Mouse (Mus musculus): Measurements from ENCODE around the gene Gk5. TPM values are rescaled to one million over a fixed set of nuclear protein-coding genes. Genes with fewer than 3 reads are reported as not detected.
"Not testable (repeated sequence)": the region's sequence is repeated elsewhere in the genome, so short reads cannot be mapped to it uniquely, and the experiment has no call there.

Gene Gk5
- polyA plus RNA-seq, 1 experiment from 2014 or later: 12.1 TPM

GRCm38 (mm10) chr9:96162421-96162820 is 43.3 kb downstream of the Gk5 start:
- Histone ChIP-seq H3K36me3 (ENCODE audit: control insufficient read depth, insufficient read depth, low read length) (no peaks in the 10 kb centered on the region), H3K9ac (ENCODE audit: low read length) (no peak overlapping the region), H3K4me1 (ENCODE audit: control insufficient read depth, insufficient read depth, low read length) (no peaks in the 10 kb centered on the region), H3K27me3 (ENCODE audit: control insufficient read depth, insufficient read depth, low read length) (no peaks in the 10 kb centered on the region), H3K27ac (ENCODE audit: low read length) (no peak overlapping the region), H3K9me3 (replicated peaks; ENCODE audit: control insufficient read depth, low read length) (no peaks in the 10 kb centered on the region), H3K4me3 (replicated peaks; ENCODE audit: low read length) (no peak overlapping the region), H3K4me2 (ENCODE audit: low read depth, low read length) (no peak overlapping the region)
- ATAC-seq (ENCODE audit: insufficient read depth, low FRiP score): no peak
- 80% methylated on average over 5 of the region's 5 CpGs for WGBS

GRCm38 (mm10) chr9:96163443-96163842 is 44.3 kb downstream of the Gk5 start:
- H3K4me3 ChIP-seq (replicated peaks; ENCODE audit: low read length): no peak overlapping the region
- no peaks in the 10 kb centered on the region for H3K36me3 ChIP-seq (ENCODE audit: control insufficient read depth, insufficient read depth, low read length)
- H3K4me2 ChIP-seq (ENCODE audit: low read depth, low read length): no peak overlapping the region
- ATAC-seq (ENCODE audit: insufficient read depth, low FRiP score): no peak
- H3K9ac ChIP-seq (ENCODE audit: low read length): no peak overlapping the region
- H3K27me3 ChIP-seq (ENCODE audit: control insufficient read depth, insufficient read depth, low read length): no peaks in the 10 kb centered on the region
- H3K27ac ChIP-seq (ENCODE audit: low read length): no peak overlapping the region
- no peaks in the 10 kb centered on the region for H3K4me1 ChIP-seq (ENCODE audit: control insufficient read depth, insufficient read depth, low read length)
- WGBS: 96% methylated on average over 7 of the region's 7 CpGs
- no peaks in the 10 kb centered on the region for H3K9me3 ChIP-seq (replicated peaks; ENCODE audit: control insufficient read depth, low read length)

GRCm38 (mm10) chr9:96163983-96164382 is 44.8 kb downstream of the Gk5 start:
- H3K9ac ChIP-seq (ENCODE audit: low read length); H3K4me2 ChIP-seq (ENCODE audit: low read depth, low read length); ATAC-seq (ENCODE audit: insufficient read depth, low FRiP score); H3K9me3 ChIP-seq (replicated peaks; ENCODE audit: control insufficient read depth, low read length); H3K36me3 ChIP-seq (ENCODE audit: control insufficient read depth, insufficient read depth, low read length); H3K4me1 ChIP-seq (ENCODE audit: control insufficient read depth, insufficient read depth, low read length); H3K27me3 ChIP-seq (ENCODE audit: control insufficient read depth, insufficient read depth, low read length); H3K27ac ChIP-seq (ENCODE audit: low read length); H3K4me3 ChIP-seq (replicated peaks; ENCODE audit: low read length): not testable (repeated sequence)
- WGBS: 96% methylated on average over 13 of the region's 15 CpGs

- WGBS: 39% methylated on average over 5 of the region's 5 CpGs
- Histone ChIP-seq H3K27me3 (ENCODE audit: control insufficient read depth, insufficient read depth, low read length) (no peaks in the 10 kb centered on the region), H3K4me1 (ENCODE audit: control insufficient read depth, insufficient read depth, low read length) (no peaks in the 10 kb centered on the region), H3K4me3 (replicated peaks; ENCODE audit: low read length) (no peak overlapping the region), H3K9me3 (replicated peaks; ENCODE audit: control insufficient read depth, low read length) (no peaks in the 10 kb centered on the region), H3K4me2 (ENCODE audit: low read depth, low read length) (no peak overlapping the region), H3K36me3 (ENCODE audit: control insufficient read depth, insufficient read depth, low read length) (no peaks in the 10 kb centered on the region), H3K9ac (ENCODE audit: low read length) (no peak overlapping the region), H3K27ac (ENCODE audit: low read length) (no peak overlapping the region)
- no peak for ATAC-seq (ENCODE audit: insufficient read depth, low FRiP score)
These were observed 48.0 kb downstream of the Gk5 start for GRCm38 (mm10) chr9:96167168-96167585.

GRCm38 (mm10) chr9:96170600-96170999 is 51.4 kb downstream of the Gk5 start:
- Histone ChIP-seq H3K4me3 (replicated peaks; ENCODE audit: low read length) (no peak overlapping the region), H3K9me3 (replicated peaks; ENCODE audit: control insufficient read depth, low read length) (no peaks in the 10 kb centered on the region), H3K9ac (ENCODE audit: low read length) (no peak overlapping the region), H3K4me1 (ENCODE audit: control insufficient read depth, insufficient read depth, low read length) (no peaks in the 10 kb centered on the region), H3K4me2 (ENCODE audit: low read depth, low read length) (no peak overlapping the region), H3K27me3 (ENCODE audit: control insufficient read depth, insufficient read depth, low read length) (no peaks in the 10 kb centered on the region), H3K36me3 (ENCODE audit: control insufficient read depth, insufficient read depth, low read length) (no peaks in the 10 kb centered on the region), H3K27ac (ENCODE audit: low read length) (no peak overlapping the region)
- ATAC-seq (ENCODE audit: insufficient read depth, low FRiP score): no peak
- 71% methylated on average over 3 of the region's 3 CpGs for WGBS

- no peak for ATAC-seq (ENCODE audit: insufficient read depth, low FRiP score)
- no peak overlapping the region for H3K4me3 ChIP-seq (replicated peaks; ENCODE audit: low read length)
- no peaks in the 10 kb centered on the region for H3K4me1 ChIP-seq (ENCODE audit: control insufficient read depth, insufficient read depth, low read length)
- H3K36me3 ChIP-seq (ENCODE audit: control insufficient read depth, insufficient read depth, low read length): 0 out of 2 replicates have a peak, but pooled peaks cover 6% of the 10 kb centered on the region
- 76% methylated on average over 4 of the region's 4 CpGs for WGBS
- H3K27ac ChIP-seq (ENCODE audit: low read length): no peak overlapping the region
- no peak overlapping the region for H3K4me2 ChIP-seq (ENCODE audit: low read depth, low read length)
- H3K27me3 ChIP-seq (ENCODE audit: control insufficient read depth, insufficient read depth, low read length): no peaks in the 10 kb centered on the region
- no peaks in the 10 kb centered on the region for H3K9me3 ChIP-seq (replicated peaks; ENCODE audit: control insufficient read depth, low read length)
- H3K9ac ChIP-seq (ENCODE audit: low read length): no peak overlapping the region
These were observed 65.7 kb downstream of the Gk5 start for GRCm38 (mm10) chr9:96184909-96185308.

- no peak overlapping the region for H3K4me3 ChIP-seq (replicated peaks; ENCODE audit: low read length)
- H3K36me3 ChIP-seq (ENCODE audit: control insufficient read depth, insufficient read depth, low read length): 0 out of 2 replicates have a peak, but pooled peaks cover 6% of the 10 kb centered on the region
- H3K27ac ChIP-seq (ENCODE audit: low read length): no peak overlapping the region
- no peak for ATAC-seq (ENCODE audit: insufficient read depth, low FRiP score)
- H3K27me3 ChIP-seq (ENCODE audit: control insufficient read depth, insufficient read depth, low read length): no peaks in the 10 kb centered on the region
- 55% methylated on average over 7 of the region's 7 CpGs for WGBS
- H3K9ac ChIP-seq (ENCODE audit: low read length): no peak overlapping the region
- H3K9me3 ChIP-seq (replicated peaks; ENCODE audit: control insufficient read depth, low read length): no peaks in the 10 kb centered on the region
- H3K4me1 ChIP-seq (ENCODE audit: control insufficient read depth, insufficient read depth, low read length): no peaks in the 10 kb centered on the region
- H3K4me2 ChIP-seq (ENCODE audit: low read depth, low read length): no peak overlapping the region
These were observed 67.5 kb downstream of the Gk5 start for GRCm38 (mm10) chr9:96186701-96187100.

- no peaks in the 10 kb centered on the region for H3K36me3 ChIP-seq (ENCODE audit: control insufficient read depth, insufficient read depth, low read length)
- no peaks in the 10 kb centered on the region for H3K27me3 ChIP-seq (ENCODE audit: control insufficient read depth, insufficient read depth, low read length)
- H3K4me1 ChIP-seq (ENCODE audit: control insufficient read depth, insufficient read depth, low read length): peaks cover 15% of the 10 kb centered on the region; the same call in 1 of the 2 replicates
- H3K27ac ChIP-seq (ENCODE audit: low read length): peak within 1 kb of the TSS; percentile 88
- WGBS: under 1% methylated on average over 77 of the region's 81 CpGs
- H3K4me3 ChIP-seq (replicated peaks; ENCODE audit: low read length): peak within 1 kb of the TSS; percentile 87
- H3K4me2 ChIP-seq (ENCODE audit: low read depth, low read length): peak within 1 kb of the TSS; percentile 92
- H3K9me3 ChIP-seq (replicated peaks; ENCODE audit: control insufficient read depth, low read length): no peaks in the 10 kb centered on the region
- peak; percentile 97 for ATAC-seq (ENCODE audit: insufficient read depth, low FRiP score)
- peak within 1 kb of the TSS; percentile 78 for H3K9ac ChIP-seq (ENCODE audit: low read length)
These were observed 76.9 kb downstream of the Gk5 start, which contains the start of gene Tfdp2 for GRCm38 (mm10) chr9:96195885-96196622. Gene Tfdp2 (plus strand): TSS chr9:96196275.

GRCm38 (mm10) chr9:96196636-96197181 is 77.5 kb downstream of the Gk5 start:
- WGBS: under 1% methylated on average over 20 of the region's 20 CpGs
- peak overlapping the region; percentile 78 for H3K9ac ChIP-seq (ENCODE audit: low read length)
- peak overlapping the region; percentile 87 for H3K4me3 ChIP-seq (replicated peaks; ENCODE audit: low read length)
- peaks cover 15% of the 10 kb centered on the region; the same call in 1 of the 2 replicates for H3K4me1 ChIP-seq (ENCODE audit: control insufficient read depth, insufficient read depth, low read length)
- 0 out of 2 replicates have a peak, but pooled peaks have one; percentile 13 for ATAC-seq (ENCODE audit: insufficient read depth, low FRiP score)
- H3K27ac ChIP-seq (ENCODE audit: low read length): peak overlapping the region; percentile 88
- H3K27me3 ChIP-seq (ENCODE audit: control insufficient read depth, insufficient read depth, low read length): no peaks in the 10 kb centered on the region
- no peaks in the 10 kb centered on the region for H3K36me3 ChIP-seq (ENCODE audit: control insufficient read depth, insufficient read depth, low read length)
- H3K4me2 ChIP-seq (ENCODE audit: low read depth, low read length): peak overlapping the region; percentile 92
- H3K9me3 ChIP-seq (replicated peaks; ENCODE audit: control insufficient read depth, low read length): no peaks in the 10 kb centered on the region
